Mouse (Mus musculus) spleen, adult 2 months (tissue): ENCODE results near the gene Ust. TPM values are rescaled to one million over a fixed set of nuclear protein-coding genes. Genes with fewer than 3 reads are reported as not detected.

Experiments used
- DNase-seq, 2 experiments: peaks; one replicate each; pipeline versions ENCODE4 v3.0.0 to v3.0.0-alpha.2; 2012 to 2021; ENCODE audit warnings: low spot score in 2 of 2, low read depth in 1 of 2
- H3K27ac ChIP-seq: fragments of 200-500 bp; 2 replicates; pipeline ENCODE4 v1.5.1; 2012; ENCODE audit warnings: low read length, inconsistent platforms; ENCODE audit not compliant: insufficient read depth
- H3K27me3 ChIP-seq: fragments of 200-500 bp; 2 replicates; pipeline ENCODE4 v1.6.1; 2012; ENCODE audit warnings: mild to moderate bottlenecking, moderate library complexity, low read length, inconsistent platforms; ENCODE audit not compliant: control insufficient read depth, insufficient read depth
- H3K36me3 ChIP-seq: fragments of 200-500 bp; 2 replicates; pipeline ENCODE4 v1.6.1; 2012; ENCODE audit warnings: mild to moderate bottlenecking, low read length, inconsistent platforms; ENCODE audit not compliant: control insufficient read depth, insufficient read depth
- H3K4me1 ChIP-seq: fragments of 200-500 bp; 2 replicates; pipeline ENCODE4 v1.6.1; 2011; ENCODE audit warnings: inconsistent platforms; ENCODE audit not compliant: control insufficient read depth, insufficient read depth, insufficient read length
- H3K4me3 ChIP-seq: fragments of 200-500 bp; 2 replicates; pipeline ENCODE4 v1.5.1; 2011; ENCODE audit warnings: mild to moderate bottlenecking, inconsistent platforms; ENCODE audit not compliant: insufficient read depth, insufficient read length; ENCODE audit errors: extremely low read depth
- CTCF ChIP-seq: fragments of 200-500 bp; IDR thresholded peaks from 2 replicates; pipeline ENCODE4 v1.5.1; 2011; ENCODE audit warnings: mild to moderate bottlenecking, inconsistent platforms; ENCODE audit not compliant: insufficient read depth, insufficient read length, insufficient replicate concordance; ENCODE audit errors: extremely low read depth
- POLR2A ChIP-seq: fragments of 200-500 bp; IDR thresholded peaks from 2 replicates; pipeline ENCODE4 v1.6.1; 2011; ENCODE audit warnings: low read depth, low read length, inconsistent platforms
- WGBS: fragments of 180-500 bp; shearing (Covaris S2); methylation state at CpG from one replicate; pipeline ENCODE4 v1.1.7; 2018; 5-methylcytosine and 5-hydroxymethylcytosine counted together
- polyA plus RNA-seq: library from polyadenylated mRNA; depleted of rRNA; stranded (reverse); fragments of >200 nt; gene quantifications from 2 replicates; pipeline ENCODE4 v1.2.3, GENCODE M21; 2012

The Ust gene
- polyA plus RNA-seq, 1 experiment = 1.9 TPM

DNA sequence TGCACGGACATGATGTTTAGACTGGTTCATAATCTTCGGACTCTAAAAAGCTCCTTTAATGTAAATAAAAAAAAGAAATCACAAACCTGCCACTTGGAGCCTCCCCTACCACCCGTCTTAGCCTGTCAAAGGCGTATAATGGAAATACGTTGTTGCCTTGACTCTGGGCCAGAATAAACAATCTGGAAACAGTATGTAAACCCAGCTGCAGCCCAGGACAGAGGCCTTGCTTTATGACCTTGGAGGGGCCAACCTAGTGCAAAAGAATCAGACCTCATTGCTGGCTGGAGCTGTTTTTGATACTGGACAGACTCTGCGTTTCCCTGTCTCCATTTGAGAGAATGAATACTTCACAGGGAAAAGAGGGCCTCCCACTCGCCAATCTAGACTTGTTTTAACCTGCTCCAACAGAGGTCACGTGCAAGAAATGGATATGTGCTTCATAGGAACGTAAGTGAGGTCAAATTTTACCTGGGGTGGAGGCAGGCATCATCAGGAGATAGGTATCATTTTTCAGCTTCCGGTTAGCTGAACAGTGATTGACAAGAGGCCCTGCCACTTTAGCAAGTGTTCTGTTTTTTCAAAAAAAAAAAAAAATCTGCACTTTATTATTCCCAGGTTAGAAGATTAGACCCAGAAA, 305.2 kb downstream of the Ust start:
- no peaks in the 10 kb centered on the region for H3K36me3 ChIP-seq
- peak overlapping the region; percentile 87 for H3K27ac ChIP-seq
- peaks cover 2% of the 10 kb centered on the region; the same call in 1 of the 2 replicates for H3K4me1 ChIP-seq
- H3K27me3 ChIP-seq = no peaks in the 10 kb centered on the region
- no peak for DNase-seq
- no peak overlapping the region for H3K4me3 ChIP-seq
- WGBS = 69% methylated on average over 10 of the region's 10 CpGs
- no peak for TF ChIP-seq POLR2A
- TF ChIP-seq CTCF = no peak

- WGBS = 84% methylated on average over 11 of the region's 11 CpGs
- Histone ChIP-seq H3K36me3 (no peaks in the 10 kb centered on the region), H3K27ac (no peak overlapping the region), H3K4me1 (peaks cover 2% of the 10 kb centered on the region; the same call in 1 of the 2 replicates), H3K27me3 (no peaks in the 10 kb centered on the region), H3K4me3 (no peak overlapping the region)
- TF ChIP-seq POLR2A (no peak), CTCF (no peak)
- no peak for DNase-seq
Observed at GRCm38 (mm10) chr10:8212611-8213226, 305.9 kb downstream of the Ust start.

DNA sequence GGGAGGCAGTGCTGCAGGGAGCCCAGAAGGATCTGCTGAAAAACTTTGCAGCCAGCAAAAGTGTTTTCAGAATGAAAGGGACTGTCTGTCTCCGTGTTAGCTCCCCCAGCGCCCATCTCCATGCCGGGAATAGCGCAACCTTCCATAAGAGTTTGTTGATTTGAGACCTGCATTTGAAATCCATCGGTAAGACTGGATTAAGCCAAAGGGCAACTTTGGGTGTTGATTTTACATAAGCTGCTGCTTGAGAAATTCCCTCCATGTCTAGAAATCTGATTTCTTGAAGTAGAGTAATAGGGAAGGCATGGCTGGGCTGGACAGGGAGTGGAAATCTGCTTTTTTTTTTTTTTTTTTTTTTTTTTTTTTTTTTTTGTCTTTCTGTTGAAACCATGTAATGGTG, 306.9 kb downstream of the Ust start:
- no peaks in the 10 kb centered on the region for H3K36me3 ChIP-seq
- no peak overlapping the region for H3K27ac ChIP-seq
- no peak overlapping the region for H3K4me3 ChIP-seq
- no peaks in the 10 kb centered on the region for H3K27me3 ChIP-seq
- DNase-seq = no peak
- H3K4me1 ChIP-seq = peaks cover 2% of the 10 kb centered on the region; the same call in 1 of the 2 replicates
- WGBS = 93% methylated on average over 5 of the region's 5 CpGs
- TF ChIP-seq POLR2A (no peak), CTCF (no peak)

DNA sequence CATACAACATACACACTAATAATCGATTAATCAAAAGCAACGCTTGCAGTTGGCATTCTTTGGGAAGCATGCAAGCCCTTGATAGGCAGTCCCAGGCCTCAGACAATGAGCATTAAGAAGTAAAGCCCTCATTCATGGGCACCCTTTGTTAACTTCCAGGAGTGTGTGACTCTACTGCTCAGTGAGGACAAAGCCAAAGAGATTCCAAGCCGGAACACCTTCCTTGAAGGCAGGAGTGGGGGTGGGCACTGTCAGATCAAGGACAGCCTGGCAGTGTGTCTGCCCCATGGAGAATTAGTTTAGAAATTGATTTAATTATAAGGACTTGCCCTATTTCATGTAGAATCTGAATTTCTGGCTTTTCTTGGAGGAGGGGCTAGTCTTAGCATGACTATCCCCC, 308.3 kb downstream of the Ust start:
- no peak overlapping the region for H3K4me3 ChIP-seq
- H3K27me3 ChIP-seq = no peaks in the 10 kb centered on the region
- WGBS = 96% methylated on average over 3 of the region's 3 CpGs
- peaks cover 2% of the 10 kb centered on the region; the same call in 1 of the 2 replicates for H3K4me1 ChIP-seq
- no peaks in the 10 kb centered on the region for H3K36me3 ChIP-seq
- H3K27ac ChIP-seq = no peak overlapping the region
- TF ChIP-seq POLR2A (no peak), CTCF (no peak)
- no peak for DNase-seq

DNA sequence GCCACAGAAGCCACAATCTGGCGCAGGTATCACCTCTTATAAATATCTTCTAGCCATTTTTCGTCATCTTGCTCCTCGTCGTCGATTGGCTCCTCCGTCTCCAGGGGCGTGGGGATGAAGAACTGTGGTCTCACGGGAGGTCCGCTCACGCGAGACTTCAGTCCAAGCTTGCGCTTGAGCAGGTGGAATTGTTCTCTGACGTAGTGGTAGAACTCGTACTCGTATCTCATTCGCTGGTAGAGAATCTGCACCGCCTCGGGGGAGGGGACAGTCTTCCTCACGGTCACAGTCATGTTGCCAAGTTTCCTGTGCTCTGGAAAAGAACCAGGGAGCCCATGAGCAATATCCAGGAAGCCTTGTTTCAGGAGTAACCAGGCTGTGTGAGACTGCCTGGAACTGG, 311.3 kb downstream of the Ust start:
- TF ChIP-seq POLR2A (no peak), CTCF (no peak)
- H3K4me3 ChIP-seq = no peak overlapping the region
- no peak for DNase-seq
- no peaks in the 10 kb centered on the region for H3K27me3 ChIP-seq
- H3K4me1 ChIP-seq = no peaks in the 10 kb centered on the region
- H3K36me3 ChIP-seq = no peaks in the 10 kb centered on the region
- no peak overlapping the region for H3K27ac ChIP-seq
- 92% methylated on average over 19 of the region's 19 CpGs for WGBS

DNA sequence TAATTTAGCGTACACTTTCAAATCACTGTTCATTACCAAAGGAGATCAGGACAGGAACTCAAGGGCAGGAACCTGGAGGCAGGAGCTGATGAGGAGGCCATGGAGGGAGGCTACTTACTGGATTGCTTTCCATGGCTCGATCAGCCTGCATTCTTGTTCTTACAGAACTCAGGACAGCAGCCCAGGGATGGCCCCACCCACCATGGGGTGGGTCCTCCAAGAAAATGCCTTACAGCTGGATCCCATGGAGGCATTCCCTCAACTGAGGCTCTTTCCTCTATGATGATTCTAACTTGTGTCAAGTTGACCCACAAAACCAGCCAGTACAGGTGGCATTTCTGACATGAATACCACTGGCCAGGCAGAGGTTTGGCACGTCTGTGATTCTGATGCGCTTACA, 314.9 kb downstream of the Ust start:
- WGBS = 86% methylated on average over 4 of the region's 4 CpGs

DNA sequence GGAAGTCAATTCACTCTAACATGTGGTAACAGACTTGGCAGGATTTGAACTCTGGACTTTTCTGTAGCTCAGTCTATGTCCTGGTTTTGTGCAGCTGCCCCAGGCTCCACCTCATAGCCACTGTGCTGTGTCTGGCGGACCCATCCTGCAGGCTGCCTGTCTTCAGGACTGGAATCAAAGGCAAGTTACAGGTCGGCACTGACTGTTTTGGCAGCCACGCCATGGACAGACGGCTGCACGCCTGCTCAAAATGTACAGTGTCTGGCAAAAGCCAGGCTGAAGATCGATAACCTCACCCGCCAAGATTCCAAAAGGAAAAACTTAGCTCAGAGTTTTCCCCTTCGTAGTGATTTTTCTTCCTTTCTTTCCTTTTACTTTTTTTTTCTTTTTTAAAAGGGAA, 318.8 kb downstream of the Ust start:
- Histone ChIP-seq H3K27ac (no peak overlapping the region), H3K4me3 (no peak overlapping the region), H3K4me1 (no peaks in the 10 kb centered on the region), H3K36me3 (no peaks in the 10 kb centered on the region), H3K27me3 (no peaks in the 10 kb centered on the region)
- 89% methylated on average over 8 of the region's 8 CpGs for WGBS
- no peak for DNase-seq
- TF ChIP-seq POLR2A = no peak
- no peak for TF ChIP-seq CTCF

More for the DNA sequence above, 314.9 kb downstream of the Ust start:
- no peak for TF ChIP-seq POLR2A
- no peak for TF ChIP-seq CTCF
- Histone ChIP-seq H3K36me3 (no peaks in the 10 kb centered on the region), H3K27ac (no peak overlapping the region), H3K27me3 (no peaks in the 10 kb centered on the region), H3K4me3 (no peak overlapping the region), H3K4me1 (no peaks in the 10 kb centered on the region)
- no peak for DNase-seq
